Mouse (Mus musculus): ENCODE measurements around the gene Gpr156.

Gene Gpr156

DNA sequence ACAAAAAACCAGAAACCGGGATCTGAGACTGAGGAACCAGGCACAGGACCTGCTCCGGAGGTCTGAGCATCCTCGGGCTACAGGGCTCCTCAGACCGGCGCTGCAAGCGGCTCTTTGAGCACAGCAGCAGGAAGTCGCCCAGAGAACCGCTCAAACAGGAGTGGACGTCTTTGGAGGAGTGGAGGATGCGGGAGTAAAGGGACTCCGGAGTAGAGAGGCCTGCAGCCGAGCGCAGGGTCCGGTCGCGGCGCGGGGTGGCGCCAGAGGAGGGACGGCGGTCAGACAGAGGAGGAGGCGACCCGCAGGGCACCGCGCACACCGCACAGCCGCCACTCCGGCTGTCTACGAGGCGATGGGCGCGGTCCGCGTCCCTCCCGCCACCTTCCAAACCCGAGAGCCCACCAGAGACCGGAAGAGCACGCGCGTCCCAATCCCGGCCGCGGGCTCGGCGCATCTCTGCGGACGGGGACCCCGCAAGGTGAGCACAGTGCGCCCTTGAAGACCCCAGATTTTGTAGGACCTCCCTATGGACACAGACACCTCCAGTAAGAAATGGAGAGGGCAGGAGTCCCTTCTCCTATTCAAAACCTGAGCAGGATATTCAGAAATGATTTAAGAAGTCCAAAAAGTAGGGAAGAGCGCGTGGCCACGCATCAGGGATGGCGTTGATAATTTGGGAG is at the start of gene Gpr156:
Gene Gpr156 (plus strand): TSS at position 359 of the 680 bp plus-strand sequence.
- in situ Hi-C loops (cut with MboI, MseI), result no loop called here

- in situ Hi-C loops (cut with MboI, MseI), result loop anchor here (10.0 kb wide), 1 partner anchor 227 kb away; no protein-coding TSS in a partner anchor
These were observed 48.3 kb upstream of the Gpr156 start, which contains the start of gene Lrrc58 for GRCm38 (mm10) chr16:37867791-37868505. Gene Lrrc58 (plus strand): TSS chr16:37868389.

- in situ Hi-C loops (cut with MboI, MseI), result loop anchor here (10.0 kb wide), 1 partner anchor 226 kb away; no protein-coding TSS in a partner anchor
These were observed 47.5 kb upstream of the Gpr156 start for GRCm38 (mm10) chr16:37868506-37869469.

- in situ Hi-C loops (cut with MboI, MseI), result loop anchor here (10.0 kb wide), 1 partner anchor 225 kb away; no protein-coding TSS in a partner anchor
These were observed 46.6 kb upstream of the Gpr156 start for GRCm38 (mm10) chr16:37869470-37870231.

GRCm38 (mm10) chr16:37871112-37871715 is 45.1 kb upstream of the Gpr156 start:
- in situ Hi-C loops (cut with MboI, MseI), result no loop called here

DNA sequence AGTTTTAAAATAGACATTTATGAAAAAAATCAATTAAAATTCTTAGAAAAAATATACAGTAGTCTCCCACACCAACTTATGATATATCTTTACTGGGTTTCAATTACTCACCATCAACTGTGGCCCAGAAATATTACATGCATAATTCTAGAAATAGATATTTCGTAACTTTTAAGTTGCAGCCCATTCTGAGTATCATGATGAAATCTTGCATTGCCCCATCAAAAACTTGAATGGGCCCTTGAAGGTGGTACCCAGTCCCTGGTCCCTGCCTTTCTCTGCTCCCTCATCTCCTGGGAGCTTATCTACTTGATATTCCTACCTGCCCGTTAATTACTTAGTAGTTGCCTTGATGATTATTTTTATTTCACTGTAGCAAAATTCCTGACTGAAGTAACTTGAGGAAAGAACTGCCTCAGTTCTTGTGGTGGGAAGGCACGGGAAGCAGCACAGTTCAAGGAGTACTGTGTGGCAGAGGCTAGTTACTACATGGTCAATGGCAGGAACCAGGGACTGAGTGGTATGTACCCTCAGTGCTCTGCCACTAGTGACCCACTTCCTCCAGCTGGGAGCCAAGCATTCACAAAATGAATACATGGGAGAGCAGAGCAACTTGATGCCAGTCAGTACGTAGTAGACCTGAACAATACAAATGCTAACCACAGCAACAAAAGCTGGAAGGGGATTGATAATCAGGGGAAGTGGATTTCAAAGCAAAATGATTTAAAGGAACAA is 41.6 kb upstream of the Gpr156 start:
- in situ Hi-C loops (cut with MboI, MseI), result loop anchor here (25.0 kb wide), 1 partner anchor 1812 kb away; the partner anchor contains the start of genes Ccdc58 and Fam162a

- in situ Hi-C loops (cut with MboI, MseI), result loop anchor here (25.0 kb wide), 1 partner anchor 1815 kb away; the partner anchor contains the start of genes Ccdc58 and Fam162a
These were observed 38.9 kb upstream of the Gpr156 start for GRCm38 (mm10) chr16:37877406-37877805.

DNA sequence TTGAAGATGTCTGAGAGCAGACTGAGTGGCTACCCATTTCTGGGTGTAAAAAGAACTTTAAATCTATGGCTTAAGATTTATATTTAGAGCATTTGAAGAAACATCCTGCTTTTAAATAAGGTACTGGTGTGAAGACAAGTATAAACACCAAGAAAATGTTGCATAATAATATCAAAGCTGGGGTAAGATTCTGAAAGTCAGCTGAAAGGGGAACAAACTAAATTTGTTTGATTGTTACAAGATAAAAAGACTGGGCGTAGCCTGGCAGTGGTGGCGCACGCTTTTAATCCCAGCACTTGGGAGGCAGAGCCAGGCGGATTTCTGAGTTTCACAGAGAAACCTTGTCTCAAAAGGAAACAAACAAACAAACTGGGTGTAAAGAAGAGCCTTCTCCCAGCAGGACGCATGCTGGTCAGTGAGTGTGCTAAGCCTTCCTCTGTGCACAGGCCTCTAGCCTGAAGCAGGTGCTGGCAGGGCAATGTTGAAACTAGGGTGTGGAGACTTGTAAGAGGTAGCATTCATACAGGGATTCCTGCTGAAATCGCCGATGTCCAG is 37.3 kb upstream of the Gpr156 start:
- in situ Hi-C loops (cut with MboI, MseI), result loop anchor here (25.0 kb wide), 1 partner anchor 1817 kb away; the partner anchor contains the start of genes Ccdc58 and Fam162a

DNA sequence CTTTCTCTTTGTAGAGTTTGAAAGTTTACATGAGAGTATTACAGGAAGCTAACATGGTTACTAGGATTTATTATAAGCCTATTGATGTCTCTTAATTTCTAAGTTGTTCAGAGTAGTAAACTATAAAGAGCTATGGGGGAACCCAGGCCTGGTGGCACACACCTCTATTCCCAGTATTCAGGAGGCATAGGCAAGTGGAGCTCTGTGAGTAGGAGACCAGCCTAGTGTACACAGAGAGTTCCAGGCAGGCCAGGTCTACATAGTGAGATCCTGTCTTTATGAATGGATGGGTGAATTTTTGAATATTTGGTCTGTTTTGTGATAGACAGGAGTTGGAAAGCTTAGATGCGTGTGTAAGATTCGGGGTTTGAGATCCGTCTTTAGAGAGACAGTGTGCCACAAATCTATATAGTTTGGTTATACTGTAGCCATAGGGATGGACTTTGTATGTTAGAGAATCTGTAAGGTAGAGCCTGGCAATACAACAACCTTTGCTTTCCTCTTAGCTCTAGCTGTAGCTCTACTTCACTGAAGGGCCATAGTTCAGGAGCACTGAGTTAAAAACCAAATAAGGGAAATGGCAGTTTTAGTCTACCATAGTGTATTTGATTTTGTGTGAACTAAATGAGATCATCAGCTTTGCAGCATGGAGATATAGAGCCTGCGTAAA is 36.4 kb upstream of the Gpr156 start:
- in situ Hi-C loops (cut with MboI, MseI), result loop anchor here (25.0 kb wide), 1 partner anchor 1818 kb away; the partner anchor contains the start of genes Ccdc58 and Fam162a

DNA sequence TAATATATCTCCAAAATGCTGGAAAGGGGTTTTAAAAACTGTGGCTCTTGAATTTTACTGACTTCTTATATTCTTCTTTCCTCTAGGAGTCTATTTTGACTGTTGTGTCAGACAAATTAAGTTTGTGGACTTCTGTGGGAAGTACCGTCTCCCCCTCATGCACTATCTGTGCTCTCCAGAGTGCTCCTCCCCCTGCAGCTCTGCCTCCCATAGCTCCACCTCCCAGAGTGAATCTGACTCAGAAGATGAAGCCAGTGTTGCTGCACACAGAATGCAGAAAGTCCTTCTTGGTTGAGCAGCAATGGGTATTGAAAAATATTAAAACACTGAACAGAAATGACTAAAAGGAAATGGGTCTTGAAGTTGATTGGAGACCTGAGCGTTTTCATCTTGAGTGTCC is 35.1 kb upstream of the Gpr156 start:
- in situ Hi-C loops (cut with MboI, MseI), result loop anchor here (25.0 kb wide), 1 partner anchor 1819 kb away; the partner anchor contains the start of genes Ccdc58 and Fam162a

GRCm38 (mm10) chr16:37888986-37889385 is 27.3 kb upstream of the Gpr156 start:
- in situ Hi-C loops (cut with MboI, MseI), result loop anchor here (25.0 kb wide), 1 partner anchor 1827 kb away; the partner anchor contains the start of genes Ccdc58 and Fam162a

- in situ Hi-C loops (cut with MboI, MseI), result loop anchor here (25.0 kb wide), 1 partner anchor 1830 kb away; the partner anchor contains the start of genes Ccdc58 and Fam162a
These were observed 23.6 kb upstream of the Gpr156 start for GRCm38 (mm10) chr16:37892667-37893066.

- in situ Hi-C loops (cut with MboI, MseI), result loop anchor here (25.0 kb wide), 1 partner anchor 1831 kb away; the partner anchor contains the start of genes Ccdc58 and Fam162a
These were observed 22.9 kb upstream of the Gpr156 start for GRCm38 (mm10) chr16:37893381-37893780.

GRCm38 (mm10) chr16:37893942-37894341 is 22.4 kb upstream of the Gpr156 start:
- in situ Hi-C loops (cut with MboI, MseI), result loop anchor here (25.0 kb wide), 1 partner anchor 1832 kb away; the partner anchor contains the start of genes Ccdc58 and Fam162a

GRCm38 (mm10) chr16:37898790-37899189 is 17.5 kb upstream of the Gpr156 start:
- in situ Hi-C loops (cut with MboI, MseI), result loop anchor here (25.0 kb wide), 1 partner anchor 1836 kb away; the partner anchor contains the start of genes Ccdc58 and Fam162a

GRCm38 (mm10) chr16:37899357-37899756 is 16.9 kb upstream of the Gpr156 start:
- in situ Hi-C loops (cut with MboI, MseI), result loop anchor here (25.0 kb wide), 1 partner anchor 1837 kb away; the partner anchor contains the start of genes Ccdc58 and Fam162a

GRCm38 (mm10) chr16:37901318-37901717 is 15.0 kb upstream of the Gpr156 start:
- in situ Hi-C loops (cut with MboI, MseI), result no loop called here

DNA sequence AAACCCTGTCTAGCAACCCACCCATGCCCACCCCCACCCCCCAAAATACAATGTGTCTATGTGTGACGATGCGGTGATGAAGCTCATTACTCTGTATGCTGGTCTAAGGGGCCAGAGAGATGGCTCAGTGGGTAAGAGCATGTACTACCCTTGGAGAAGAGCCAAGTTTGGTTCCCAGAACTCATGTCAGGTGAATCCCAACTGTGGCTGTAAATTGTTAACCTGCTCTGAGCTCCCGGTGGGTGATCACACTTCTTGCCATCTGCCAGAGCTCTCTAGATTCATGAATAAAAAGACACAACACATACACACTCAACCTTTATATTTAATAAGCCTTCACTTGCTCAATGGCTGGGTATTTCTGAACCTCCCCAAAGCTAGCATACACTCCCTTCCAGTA is 9.8 kb upstream of the Gpr156 start:
- in situ Hi-C loops (cut with MboI, MseI), result no loop called here
